Mouse (Mus musculus) liver, postnatal 0 days (tissue): ENCODE data around the gene Akr1b10. TPM values are rescaled to one million over a fixed set of nuclear protein-coding genes. Genes with fewer than 3 reads are reported as not detected.
"Not testable (repeated sequence)": the region's sequence is repeated elsewhere in the genome, so short reads cannot be mapped to it uniquely, and the experiment has no call there.

ENCODE experiments used
- ATAC-seq: fragments of 200-750 bp; cut with Nextera tagmentation; 2 replicates; pipeline ENCODE4 v1.8.0; 2017; ENCODE audit warnings: mild to moderate bottlenecking, moderate library complexity
- DNase-seq: peaks from one replicate; pipeline ENCODE4 v3.0.0-alpha.2; 2016
- H3K27ac ChIP-seq: fragments of 300-500 bp; sonication (generic); 2 replicates; pipeline ENCODE4 v1.5.1; 2014; ENCODE audit warnings: antibody characterized with exemption, moderate library complexity, mild to moderate bottlenecking, low read depth
- H3K27me3 ChIP-seq: fragments of 300-500 bp; sonication (generic); 2 replicates; pipeline ENCODE4 v1.6.1; 2014; ENCODE audit warnings: low read length, control low read depth, mixed read lengths; ENCODE audit not compliant: insufficient read depth
- H3K36me3 ChIP-seq: fragments of 300-500 bp; sonication (generic); replicated peaks from 2 replicates; pipeline ENCODE4 v1.6.1; 2014; ENCODE audit warnings: mild to moderate bottlenecking, control low read depth, low read length, moderate library complexity, mixed read lengths; ENCODE audit not compliant: insufficient read depth
- H3K4me1 ChIP-seq: fragments of 300-500 bp; sonication (generic); 2 replicates; pipeline ENCODE4 v1.6.1; 2014; ENCODE audit warnings: antibody characterized with exemption, mild to moderate bottlenecking, control low read depth; ENCODE audit not compliant: insufficient read depth
- H3K4me2 ChIP-seq: fragments of 300-500 bp; sonication (generic); 2 replicates; pipeline ENCODE4 v1.6.1; 2014; ENCODE audit warnings: low read depth, mild to moderate bottlenecking, low read length, moderate library complexity, mixed read lengths
- H3K4me3 ChIP-seq: fragments of 300-500 bp; sonication (generic); 2 replicates; pipeline ENCODE4 v1.5.1; 2014; ENCODE audit warnings: low read depth, low read length
- H3K9ac ChIP-seq: fragments of 300-500 bp; sonication (generic); replicated peaks from 2 replicates; pipeline ENCODE4 v1.6.1; 2014; ENCODE audit warnings: mild to moderate bottlenecking, moderate library complexity
- H3K9me3 ChIP-seq: fragments of 300-500 bp; sonication (generic); 2 replicates; pipeline ENCODE4 v1.6.1; 2016; ENCODE audit warnings: mild to moderate bottlenecking, control low read depth, low read length, mixed read lengths
- CTCF ChIP-seq: sonication (generic); IDR thresholded peaks from 2 replicates; pipeline ENCODE4 v1.5.1; 2016; ENCODE audit warnings: antibody characterized with exemption, low read depth
- EP300 ChIP-seq: IDR thresholded peaks from 2 replicates; pipeline ENCODE4 v1.6.1; 2016; ENCODE audit warnings: antibody characterized with exemption, low read depth, mild to moderate bottlenecking
- WGBS: fragments of 180-500 bp; shearing (Covaris S2); extraction: QIAGEN DNeasy Blood & Tissue Kit; methylation state at CpG from one replicate; pipeline ENCODE4 v1.1.7; 2014; ENCODE audit not compliant: insufficient replicate concordance; 5-methylcytosine and 5-hydroxymethylcytosine counted together
- polyA plus RNA-seq: library from polyadenylated mRNA; unstranded; fragments of >200 nt; fragmentation: Nextera tagmentation; extraction: Ambion mirVana; gene quantifications from 2 replicates; pipeline ENCODE4 v1.2.1, GENCODE M21; 2015

Akr1b10 gene
- polyA plus RNA-seq, 1 experiment from 2014 or later, result 7.3 TPM

- DNase-seq (no peak), ATAC-seq (no peak)
- H3K27ac ChIP-seq, result no peak overlapping the region
- H3K4me1 ChIP-seq, result no peaks in the 10 kb centered on the region
- H3K27me3 ChIP-seq, result no peaks in the 10 kb centered on the region
- H3K4me3 ChIP-seq, result no peak overlapping the region
- TF ChIP-seq CTCF (no peak), EP300 (no peak)
- no peak overlapping the region for H3K9ac ChIP-seq
- 80% methylated on average over 4 of the region's 4 CpGs for WGBS
- H3K9me3 ChIP-seq, result no peaks in the 10 kb centered on the region
- H3K4me2 ChIP-seq, result no peak overlapping the region
- H3K36me3 ChIP-seq, result no peaks in the 10 kb centered on the region
Measured at GRCm38 (mm10) chr6:34406746-34407145, 22.7 kb downstream of the Akr1b10 start.

- WGBS, result 86% methylated on average over 10 of the region's 10 CpGs
- ATAC-seq, result no peak
- Histone ChIP-seq H3K27ac (no peak overlapping the region), H3K9me3 (no peaks in the 10 kb centered on the region), H3K4me3 (no peak overlapping the region), H3K4me2 (no peak overlapping the region), H3K9ac (no peak overlapping the region), H3K27me3 (no peaks in the 10 kb centered on the region), H3K36me3 (no peaks in the 10 kb centered on the region), H3K4me1 (no peaks in the 10 kb centered on the region)
- TF ChIP-seq EP300 (no peak), CTCF (no peak)
- no peak for DNase-seq
Measured at GRCm38 (mm10) chr6:34407403-34407802, 23.4 kb downstream of the Akr1b10 start.

- Histone ChIP-seq H3K4me1 (peaks cover 6% of the 10 kb centered on the region; the same call in 1 of the 2 replicates), H3K9me3 (no peaks in the 10 kb centered on the region), H3K9ac (peak within 1 kb of the TSS; percentile 46; the same call in 1 of the 2 replicates), H3K4me2 (peak within 1 kb of the TSS; percentile 49), H3K36me3 (peaks cover 3% of the 10 kb centered on the region; the same call in 1 of the 2 replicates), H3K27ac (peak within 1 kb of the TSS; percentile 84), H3K27me3 (no peaks in the 10 kb centered on the region), H3K4me3 (peak within 1 kb of the TSS; percentile 18)
- ATAC-seq (peak; percentile 97), DNase-seq (peak; percentile 68)
- no peak for TF ChIP-seq CTCF
- peak; percentile 61; the same call in 1 of the 2 replicates for TF ChIP-seq EP300
- 47% methylated on average over 6 of the region's 6 CpGs for WGBS
Measured at GRCm38 (mm10) chr6:34412023-34412422, 28.0 kb downstream of the Akr1b10 start, which contains the start of gene Akr1b7. TSS of gene Akr1b7 (plus strand) at chr6:34412334.

- no peaks in the 10 kb centered on the region for H3K9me3 ChIP-seq
- DNase-seq (no peak), ATAC-seq (peak; percentile 51)
- peaks cover 6% of the 10 kb centered on the region; the same call in 1 of the 2 replicates for H3K4me1 ChIP-seq
- TF ChIP-seq CTCF (no peak), EP300 (no peak)
- H3K4me2 ChIP-seq, result peak overlapping the region; percentile 49
- peak overlapping the region; percentile 84 for H3K27ac ChIP-seq
- no peaks in the 10 kb centered on the region for H3K27me3 ChIP-seq
- H3K36me3 ChIP-seq, result peaks cover 3% of the 10 kb centered on the region; the same call in 1 of the 2 replicates
- peak overlapping the region; percentile 46; the same call in 1 of the 2 replicates for H3K9ac ChIP-seq
- H3K4me3 ChIP-seq, result peak overlapping the region; percentile 18
- 81% methylated on average over 1 of the region's 1 CpGs for WGBS
Measured at GRCm38 (mm10) chr6:34412688-34413087, 28.7 kb downstream of the Akr1b10 start.

- H3K9me3 ChIP-seq, H3K4me1 ChIP-seq, H3K27me3 ChIP-seq, H3K27ac ChIP-seq, H3K4me3 ChIP-seq, H3K36me3 ChIP-seq, ATAC-seq, H3K9ac ChIP-seq, DNase-seq: not testable (repeated sequence)
- WGBS, result 30% methylated on average over 1 of the region's 1 CpGs
- H3K4me2 ChIP-seq, result peak overlapping the region; percentile 49
Measured at GRCm38 (mm10) chr6:34413386-34413785, 29.4 kb downstream of the Akr1b10 start.

GRCm38 (mm10) chr6:34416521-34416920 is 32.5 kb downstream of the Akr1b10 start:
- no peak overlapping the region for H3K4me3 ChIP-seq
- no peak for TF ChIP-seq CTCF
- TF ChIP-seq EP300, result no peak
- no peak overlapping the region for H3K4me2 ChIP-seq
- H3K27me3 ChIP-seq, result no peaks in the 10 kb centered on the region
- no peak for DNase-seq
- no peak overlapping the region for H3K27ac ChIP-seq
- peaks cover 6% of the 10 kb centered on the region; the same call in 1 of the 2 replicates for H3K4me1 ChIP-seq
- H3K9ac ChIP-seq, result no peak overlapping the region
- 85% methylated on average over 2 of the region's 2 CpGs for WGBS
- ATAC-seq, result no peak
- H3K9me3 ChIP-seq, result no peaks in the 10 kb centered on the region
- peaks cover 7% of the 10 kb centered on the region for H3K36me3 ChIP-seq

GRCm38 (mm10) chr6:34419071-34419470 is 35.1 kb downstream of the Akr1b10 start:
- ATAC-seq, result no peak
- Histone ChIP-seq H3K4me3 (no peak overlapping the region), H3K9ac (no peak overlapping the region)

More at GRCm38 (mm10) chr6:34419071-34419470, 35.1 kb downstream of the Akr1b10 start:
- Histone ChIP-seq H3K9me3 (no peaks in the 10 kb centered on the region), H3K4me2 (no peak overlapping the region), H3K27me3 (no peaks in the 10 kb centered on the region), H3K36me3 (peaks cover 7% of the 10 kb centered on the region), H3K4me1 (peaks cover 1% of the 10 kb centered on the region; the same call in 1 of the 2 replicates), H3K27ac (no peak overlapping the region)
- TF ChIP-seq CTCF (no peak), EP300 (no peak)
- DNase-seq, result no peak
